Mouse (Mus musculus) neural tube, embryonic 11.5 days (tissue): ENCODE measurements at regions not wholly inside any gene's neighbourhood (a gene's known extent, or its start where the extent isn't known, plus 50 kb on each side); places are given as distances from the start of the nearest gene placed in this dataset.
A peak's percentile ranks its signal among the peaks of the same experiment; 100 is the strongest.
"Not testable (repeated sequence)": the region's sequence is repeated elsewhere in the genome, so short reads cannot be mapped to it uniquely, and the experiment has no call there.

Experiments
- ATAC-seq: fragments of 200-750 bp; cut with Nextera tagmentation; 2 replicates; pipeline ENCODE4 v1.8.0; 2017; ENCODE audit warnings: moderate number of reproducible peaks, mild to moderate bottlenecking, moderate TSS enrichment, moderate library complexity; ENCODE audit not compliant: insufficient read depth, low FRiP score, low TSS enrichment
- DNase-seq: peaks from one replicate; pipeline ENCODE4 v3.0.0-alpha.2; 2015; ENCODE audit warnings: low spot score
- H3K27ac ChIP-seq: fragments of 300-500 bp; sonication (generic); 2 replicates; pipeline ENCODE4 v1.5.1; 2014; ENCODE audit warnings: low read depth, mild to moderate bottlenecking, low read length
- H3K27me3 ChIP-seq: fragments of 300-500 bp; sonication (generic); 2 replicates; pipeline ENCODE4 v1.6.1; 2014; ENCODE audit warnings: mild to moderate bottlenecking, low read length, mixed read lengths; ENCODE audit not compliant: control insufficient read depth, insufficient read depth
- H3K36me3 ChIP-seq: fragments of 300-500 bp; sonication (generic); 2 replicates; pipeline ENCODE4 v1.6.1; 2014; ENCODE audit warnings: mild to moderate bottlenecking, low read length, moderate library complexity, mixed read lengths; ENCODE audit not compliant: control insufficient read depth, insufficient read depth
- H3K4me1 ChIP-seq: fragments of 300-500 bp; sonication (generic); 2 replicates; pipeline ENCODE4 v1.6.1; 2014; ENCODE audit warnings: low read length, mixed read lengths; ENCODE audit not compliant: control insufficient read depth, insufficient read depth
- H3K4me2 ChIP-seq: fragments of 300-500 bp; sonication (generic); 2 replicates; pipeline ENCODE4 v1.6.1; 2014; ENCODE audit warnings: low read depth, mild to moderate bottlenecking, moderate library complexity
- H3K4me3 ChIP-seq: fragments of 300-500 bp; sonication (generic); 2 replicates; pipeline ENCODE4 v1.5.1; 2014; ENCODE audit warnings: low read depth, low read length
- H3K9ac ChIP-seq: fragments of 300-500 bp; sonication (generic); 2 replicates; pipeline ENCODE4 v1.6.1; 2014; ENCODE audit warnings: mild to moderate bottlenecking, low read length
- H3K9me3 ChIP-seq: fragments of 300-500 bp; sonication (generic); 2 replicates; pipeline ENCODE4 v1.6.1; 2016; ENCODE audit warnings: low read length; ENCODE audit not compliant: control insufficient read depth
- WGBS: fragments of 180-500 bp; shearing (Covaris S2); extraction: QIAGEN DNeasy Blood & Tissue Kit; methylation state at CpG from one replicate; pipeline ENCODE4 v1.1.7; 2014; 5-methylcytosine and 5-hydroxymethylcytosine counted together

- H3K27ac ChIP-seq, H3K4me1 ChIP-seq, H3K27me3 ChIP-seq, H3K9ac ChIP-seq, H3K4me3 ChIP-seq, ATAC-seq, H3K4me2 ChIP-seq, H3K36me3 ChIP-seq, H3K9me3 ChIP-seq: not testable (repeated sequence)
- DNase-seq, result peak; percentile 66
- 81% methylated on average over 1 of the region's 1 CpGs for WGBS
Observed at GRCm38 (mm10) chr2:95433996-95434395, 884.0 kb upstream of the Lrrc4c start.

- ATAC-seq, result no peak
- Histone ChIP-seq H3K27ac (no peak overlapping the region), H3K4me2 (no peak overlapping the region), H3K9me3 (no peaks in the 10 kb centered on the region), H3K4me1 (no peaks in the 10 kb centered on the region), H3K27me3 (no peaks in the 10 kb centered on the region), H3K4me3 (no peak overlapping the region), H3K9ac (no peak overlapping the region), H3K36me3 (no peaks in the 10 kb centered on the region)
- DNase-seq, result no peak
Observed at GRCm38 (mm10) chr2:95440957-95441356, 877.0 kb upstream of the Lrrc4c start.

- ATAC-seq (peak; percentile 64), DNase-seq (peak; percentile 11)
- Histone ChIP-seq H3K4me1 (no peaks in the 10 kb centered on the region), H3K27ac (no peak overlapping the region), H3K4me2 (no peak overlapping the region), H3K9me3 (no peaks in the 10 kb centered on the region), H3K9ac (no peak overlapping the region), H3K27me3 (no peaks in the 10 kb centered on the region), H3K4me3 (no peak overlapping the region), H3K36me3 (no peaks in the 10 kb centered on the region)
- WGBS, result 44% methylated on average over 2 of the region's 2 CpGs
Observed at GRCm38 (mm10) chr2:95443245-95443799, 874.6 kb upstream of the Lrrc4c start.

- no peaks in the 10 kb centered on the region for H3K27me3 ChIP-seq
- no peaks in the 10 kb centered on the region for H3K36me3 ChIP-seq
- no peak overlapping the region for H3K9ac ChIP-seq
- DNase-seq (peak; percentile 49), ATAC-seq (peak; percentile 68)
- H3K27ac ChIP-seq, result no peak overlapping the region
- H3K9me3 ChIP-seq, result no peaks in the 10 kb centered on the region
- no peak overlapping the region for H3K4me3 ChIP-seq
- WGBS, result 4% methylated on average over 1 of the region's 1 CpGs
- no peaks in the 10 kb centered on the region for H3K4me1 ChIP-seq
- H3K4me2 ChIP-seq, result no peak overlapping the region
Observed at GRCm38 (mm10) chr2:95448897-95449296, 869.1 kb upstream of the Lrrc4c start.

- no peak overlapping the region for H3K4me2 ChIP-seq
- ATAC-seq, result no peak
Observed at GRCm38 (mm10) chr2:95479827-95480226, 838.1 kb upstream of the Lrrc4c start.

GRCm38 (mm10) chr2:95483397-95483796 lies 834.6 kb upstream of the Lrrc4c start:
- Histone ChIP-seq H3K27me3 (no peaks in the 10 kb centered on the region), H3K36me3 (no peaks in the 10 kb centered on the region), H3K9me3 (no peaks in the 10 kb centered on the region), H3K4me1 (no peaks in the 10 kb centered on the region), H3K4me3 (no peak overlapping the region), H3K27ac (no peak overlapping the region), H3K4me2 (no peak overlapping the region), H3K9ac (no peak overlapping the region)
- DNase-seq (no peak), ATAC-seq (no peak)
- 88% methylated on average over 2 of the region's 2 CpGs for WGBS

More at GRCm38 (mm10) chr2:95479827-95480226, 838.1 kb upstream of the Lrrc4c start:
- H3K4me3 ChIP-seq, result no peak overlapping the region
- WGBS, result 87% methylated on average over 5 of the region's 5 CpGs
- no peaks in the 10 kb centered on the region for H3K4me1 ChIP-seq
- H3K27me3 ChIP-seq, result no peaks in the 10 kb centered on the region
- H3K9me3 ChIP-seq, result no peaks in the 10 kb centered on the region
- no peak for DNase-seq
- H3K9ac ChIP-seq, result no peak overlapping the region
- no peak overlapping the region for H3K27ac ChIP-seq
- no peaks in the 10 kb centered on the region for H3K36me3 ChIP-seq

- H3K36me3 ChIP-seq, result no peaks in the 10 kb centered on the region
- no peaks in the 10 kb centered on the region for H3K9me3 ChIP-seq
- H3K4me2 ChIP-seq, result no peak overlapping the region
- H3K27me3 ChIP-seq, result no peaks in the 10 kb centered on the region
- DNase-seq (no peak), ATAC-seq (no peak)
- H3K4me3 ChIP-seq, result no peak overlapping the region
- H3K27ac ChIP-seq, result no peak overlapping the region
- no peaks in the 10 kb centered on the region for H3K4me1 ChIP-seq
- no peak overlapping the region for H3K9ac ChIP-seq
- WGBS, result 90% methylated on average over 3 of the region's 3 CpGs
Observed at GRCm38 (mm10) chr2:95487580-95488135, 830.3 kb upstream of the Lrrc4c start.

GRCm38 (mm10) chr2:95494026-95494697 lies 823.8 kb upstream of the Lrrc4c start:
- ATAC-seq (no peak), DNase-seq (no peak)
- 92% methylated on average over 2 of the region's 2 CpGs for WGBS

GRCm38 (mm10) chr2:95494698-95495088 lies 823.3 kb upstream of the Lrrc4c start:
- no peak for DNase-seq
- Histone ChIP-seq H3K4me3 (no peak overlapping the region), H3K9me3 (no peaks in the 10 kb centered on the region), H3K4me2 (no peak overlapping the region), H3K9ac (no peak overlapping the region), H3K27ac (no peak overlapping the region), H3K27me3 (no peaks in the 10 kb centered on the region), H3K36me3 (no peaks in the 10 kb centered on the region), H3K4me1 (no peaks in the 10 kb centered on the region)
- 53% methylated on average over 4 of the region's 4 CpGs for WGBS
- no peak for ATAC-seq

More at GRCm38 (mm10) chr2:95494026-95494697, 823.8 kb upstream of the Lrrc4c start:
- no peaks in the 10 kb centered on the region for H3K4me1 ChIP-seq
- no peak overlapping the region for H3K27ac ChIP-seq
- no peak overlapping the region for H3K4me2 ChIP-seq
- H3K9ac ChIP-seq, result no peak overlapping the region
- no peaks in the 10 kb centered on the region for H3K9me3 ChIP-seq
- H3K4me3 ChIP-seq, result no peak overlapping the region
- no peaks in the 10 kb centered on the region for H3K36me3 ChIP-seq
- H3K27me3 ChIP-seq, result no peaks in the 10 kb centered on the region
